Mouse (Mus musculus) brain, embryonic 14.5 days (tissue): ENCODE measurements around the gene Creb3l2.

Experiments
- CTCF ChIP-seq: fragments of 200-500 bp; IDR thresholded peaks from 2 replicates; pipeline ENCODE4 v1.5.1; 2012; ENCODE audit warnings: inconsistent platforms, mild to moderate bottlenecking, moderate library complexity, borderline replicate concordance; ENCODE audit not compliant: insufficient read depth, insufficient read length; ENCODE audit errors: extremely low read depth
- POLR2A ChIP-seq: fragments of 200-500 bp; IDR thresholded peaks from 2 replicates; pipeline ENCODE4 v1.6.1; 2012; ENCODE audit warnings: mild to moderate bottlenecking, inconsistent platforms, borderline replicate concordance; ENCODE audit not compliant: poor library complexity, insufficient read depth, insufficient read length, severe bottlenecking; ENCODE audit errors: extremely low read depth

DNA sequence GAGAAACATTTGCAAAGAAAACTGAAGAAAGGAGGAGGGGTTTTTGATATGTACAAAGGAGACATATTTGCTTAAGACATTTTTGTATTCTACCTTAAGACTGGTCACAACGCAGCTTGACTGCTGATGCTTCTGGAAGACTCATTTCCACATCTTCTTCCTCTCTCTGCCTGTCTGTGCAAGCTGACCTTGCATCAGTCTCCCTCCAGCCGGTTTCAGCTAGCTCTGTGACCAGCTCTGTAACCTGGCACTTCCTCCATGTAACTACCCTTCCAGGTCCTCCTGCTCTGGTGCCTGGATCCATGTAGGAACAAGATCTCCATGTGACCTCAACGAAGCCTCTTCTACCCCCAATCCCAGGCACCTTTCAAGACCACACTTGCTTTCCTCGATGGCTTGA lies 45.8 kb downstream of the Creb3l2 start:
- TF ChIP-seq POLR2A (no peak), CTCF (no peak)
